ENCODE assay signal across 10 mouse cellular contexts in the genomic region with DNA sequence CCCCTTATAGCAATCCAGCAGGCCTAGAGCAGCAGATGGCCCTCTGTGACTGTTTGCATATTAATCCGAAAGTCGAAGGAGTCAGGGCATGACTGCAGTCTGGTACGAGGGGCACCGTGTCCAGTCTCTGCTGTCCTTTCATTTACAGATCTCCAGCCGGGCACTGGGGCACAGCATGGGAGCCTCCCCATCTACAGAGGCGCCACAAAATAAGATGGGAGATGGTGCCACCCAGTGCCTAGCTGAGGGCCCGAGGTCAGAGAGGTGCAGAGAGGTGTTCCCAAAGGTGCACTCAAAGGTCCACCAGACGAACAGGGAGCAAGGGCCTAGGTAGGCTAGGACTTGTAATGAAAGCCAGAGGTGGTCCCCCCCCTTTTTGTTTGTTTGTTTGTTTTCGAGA. TPM values are rescaled to one million over a fixed set of nuclear protein-coding genes. Genes with fewer than 3 reads are reported as not detected.
DNase-seq lines count a peak whose midpoint lies in the region; ATAC-seq and TF ChIP-seq lines count a peak whose summit lies in the region.
"Had no signal": no experiment of that assay in that cellular context is flagged by ENCODE, and none has a peak within 500 bp of the region (broad histone marks: within the 10 kb centered on the region; RNA-seq: fewer than 3 reads in every experiment).

No protein-coding gene starts in this region.

- peaks cover 63% of the 10 kb centered on the region for H3K36me3 ChIP-seq in erythroblast, embryonic 14.5 days (ENCODE audit: control insufficient read depth)
- H3K36me3 ChIP-seq in MEL (ENCODE audit: control insufficient read depth in 1 of 2, insufficient read depth in 2 of 2, low read length in 2 of 2): peaks cover 0 to 43% of the 10 kb centered on the region in 2 experiments; a peak in 2 of 4 replicates
- H3K36me3 ChIP-seq in limb, embryonic 14.5 days (ENCODE audit: control insufficient read depth, insufficient read depth, low read length): no peaks in the 10 kb centered on the region

- H3K4me2 ChIP-seq in limb, embryonic 14.5 days (replicated peaks; ENCODE audit: low read depth, low read length, severe bottlenecking): no peak overlapping the region

- no peak for DNase-seq in left cerebral cortex, adult 2 months (ENCODE audit: extremely low spot score in 1 of 2, low spot score in 2 of 2)
- no peak for DNase-seq in left cerebral cortex, postnatal 25 days (ENCODE audit: low spot score in 2 of 2)
- no peak for DNase-seq in MEL (ENCODE audit: low read depth, low spot score)
- no peak for DNase-seq in limb, embryonic 14.5 days (ENCODE audit: low spot score)
- no peak for DNase-seq in adrenal gland, adult 18-20 months (ENCODE audit: low spot score in 2 of 2)
- DNase-seq: cerebellum, adult 11-12 months; right cerebral cortex, postnatal 4 days had no signal

- 86% methylated on average over 9 of the region's 9 CpGs for WGBS in limb, embryonic 14.5 days

- no peak for TF ChIP-seq EP300 in MEL (IDR thresholded peaks at IDR 0.05; ENCODE audit: low read depth in 1 of 2, low read length in 2 of 2)

- peak overlapping the region; percentile 65 for H3K9ac ChIP-seq in MEL (ENCODE audit: control insufficient read depth, low read depth, low read length, poor library complexity, severe bottlenecking)
- no peak overlapping the region for H3K9ac ChIP-seq in limb, embryonic 14.5 days (ENCODE audit: low read depth, low read length, severe bottlenecking)

- H3K79me2 ChIP-seq in MEL (ENCODE audit: control insufficient read depth, insufficient read depth, low read length, poor library complexity): peaks cover 16% of the 10 kb centered on the region

- H3K4me3 ChIP-seq in erythroblast, embryonic 14.5 days (replicated peaks): peak overlapping the region; percentile 64
- peak overlapping the region; percentile 95; the same call in 1 of the 2 replicates for H3K4me3 ChIP-seq in left cerebral cortex, adult 2 months
- peak overlapping the region; percentile 16 to 27; a peak in 2 of 4 replicates for H3K4me3 ChIP-seq in MEL (ENCODE audit: control insufficient read depth in 1 of 2, insufficient read depth in 1 of 2, low read depth in 2 of 2, low read length in 2 of 2)
- no peak overlapping the region for H3K4me3 ChIP-seq in limb, embryonic 14.5 days (replicated peaks; ENCODE audit: low read length)

- H3K27me3 ChIP-seq in erythroblast, embryonic 14.5 days (ENCODE audit: control insufficient read depth): no peaks in the 10 kb centered on the region
- no peaks in the 10 kb centered on the region for H3K27me3 ChIP-seq in MEL (ENCODE audit: control insufficient read depth in 1 of 2, insufficient read depth in 2 of 2, low read length in 2 of 2)
- no peaks in the 10 kb centered on the region for H3K27me3 ChIP-seq in limb, embryonic 14.5 days (ENCODE audit: control insufficient read depth, insufficient read depth, low read length)

- no peaks in the 10 kb centered on the region for H3K9me3 ChIP-seq in erythroblast, embryonic 14.5 days (ENCODE audit: control insufficient read depth, low read length)
- no peaks in the 10 kb centered on the region for H3K9me3 ChIP-seq in MEL (replicated peaks; ENCODE audit: insufficient read depth, low read length)
- no peaks in the 10 kb centered on the region for H3K9me3 ChIP-seq in limb, embryonic 14.5 days (ENCODE audit: control insufficient read depth, low read length)

- no peak for ATAC-seq in erythroblast, adult 5-6 weeks (replicated peaks; ENCODE audit: low FRiP score, poor library complexity, severe bottlenecking)
- ATAC-seq in limb, embryonic 14.5 days (ENCODE audit: low FRiP score, low read depth): no peak
- no peak for ATAC-seq in inflammation-experienced regulatory T-cells, adult 6 months

- H3K27ac ChIP-seq in left cerebral cortex, adult 2 months: peak overlapping the region; percentile 95
- peak overlapping the region; percentile 98 for H3K27ac ChIP-seq in MEL (ENCODE audit: control insufficient read depth, low read depth, low read length)
- 0 out of 2 replicates have a peak overlapping the region, but pooled peaks have one; percentile 19 for H3K27ac ChIP-seq in limb, embryonic 14.5 days (replicated peaks; ENCODE audit: low read depth, low read length)

- intact Hi-C loops in left cerebral cortex, adult 2 months (cut with DNase I): no loop called here
- intact Hi-C loops in left cerebral cortex, postnatal 25 days (cut with DNase I): no loop called here

- H3K4me1 ChIP-seq in erythroblast, embryonic 14.5 days (ENCODE audit: control insufficient read depth): peaks cover 94% of the 10 kb centered on the region
- H3K4me1 ChIP-seq in MEL (ENCODE audit: control insufficient read depth in 1 of 2, insufficient read depth in 2 of 2, low read length in 2 of 2): peaks cover 25 to 48% of the 10 kb centered on the region in 2 experiments
- peaks cover 31% of the 10 kb centered on the region for H3K4me1 ChIP-seq in limb, embryonic 14.5 days (ENCODE audit: control insufficient read depth, insufficient read depth, low read length)

- no peak for TF ChIP-seq POLR2A in MEL (IDR thresholded peaks at IDR 0.05; ENCODE audit: control insufficient read depth in 1 of 2, insufficient read depth in 1 of 2, low read depth in 1 of 2, low read length in 2 of 2, poor library complexity in 1 of 2)
- TF ChIP-seq POLR2A in limb, embryonic 14.5 days (IDR thresholded peaks at IDR 0.05; ENCODE audit: borderline replicate concordance, extremely low read depth, insufficient read depth, insufficient read length): no peak

- TF ChIP-seq CTCF in left cerebral cortex, adult 2 months (IDR thresholded peaks at IDR 0.05): no peak
- TF ChIP-seq CTCF in MEL (IDR thresholded peaks at IDR 0.05 in 2 of 3, conservative IDR thresholded peaks at IDR 0.05 in 1 of 3; ENCODE audit: control insufficient read depth in 1 of 3, insufficient read depth in 1 of 3, low read depth in 2 of 3, low read length in 3 of 3, poor library complexity in 1 of 3, severe bottlenecking in 1 of 3): no peak

- TF ChIP-seq RAD21 in MEL (IDR thresholded peaks at IDR 0.05; ENCODE audit: low read depth, low read length): no peak

RNA-seq across cellular contexts. Expression of gene Gpr146, which starts 5.7 kb away (rescaled TPM):
- 8.1 and 9.7 TPM in 2 replicates for polyA plus RNA-seq in erythroblast, embryonic 14.5 days (2012)
- 27.3 and 37.2 TPM in 2 replicates for total RNA-seq in erythroblast, adult 5-6 weeks (2015; ENCODE audit: low replicate concordance)
- 49.4 and 58.3 TPM in 2 replicates for total RNA-seq in erythroblast, adult 5-6 weeks (2017; ENCODE audit: low replicate concordance)
- 10 to 100 TPM; 12.5 to 13.9 TPM for total RNA-seq in left cerebral cortex, adult 2 months (2021)
- 10 to 100 TPM; 12.0 to 13.5 TPM for total RNA-seq in left cerebral cortex, postnatal 25 days (2021)
- 0.92 and 2.1 TPM in 2 replicates for total RNA-seq in MEL (2012; rRNA removed)
- 1 to 10 TPM in 1 of 2 experiments, not detected in 1; 4.5 TPM for polyA plus RNA-seq in MEL (2012; ENCODE audit: insufficient read depth in 1 of 2, insufficient read length in 2 of 2, low read depth in 1 of 2, low replicate concordance in 2 of 2, missing spikeins in 1 of 2)
- polyA plus RNA-seq in limb, embryonic 14.5 days (2012; rRNA removed): 1.9 and 2.4 TPM in 2 replicates
- 2.3 and 2.5 TPM in 2 replicates for polyA plus RNA-seq in limb, embryonic 14.5 days (2014; fragmentation: Nextera tagmentation; extraction: Ambion mirVana)
- total RNA-seq in adrenal gland, adult 18-20 months (2021): 10 to 100 TPM; 11.0 to 23.9 TPM
- 1 to 10 TPM; 3.9 to 5.8 (median 5.2) TPM for polyA plus RNA-seq in inflammation-experienced regulatory T-cells, adult 6 months (2017; shearing (Covaris generic))

RNA-seq across cellular contexts. Expression of gene C130050O18Rik, which starts 21.8 kb away (rescaled TPM):
- not detected in 2 replicates for polyA plus RNA-seq in erythroblast, embryonic 14.5 days (2012)
- total RNA-seq in erythroblast, adult 5-6 weeks (2015; ENCODE audit: low replicate concordance): 1.9 and 2.1 TPM in 2 replicates
- total RNA-seq in erythroblast, adult 5-6 weeks (2017; ENCODE audit: low replicate concordance): 2.9 and 4.3 TPM in 2 replicates
- total RNA-seq in left cerebral cortex, adult 2 months (2021): under 1 TPM; 0.29 to 0.63 TPM
- under 1 TPM; 0.30 to 0.34 TPM for total RNA-seq in left cerebral cortex, postnatal 25 days (2021)
- total RNA-seq in MEL (2012; rRNA removed): 0.10 and 0.12 TPM in 2 replicates
- polyA plus RNA-seq in MEL (2012; ENCODE audit: insufficient read depth in 1 of 2, insufficient read length in 2 of 2, low read depth in 1 of 2, low replicate concordance in 2 of 2, missing spikeins in 1 of 2): under 1 TPM in 1 of 2 experiments, not detected in 1; 0.21 TPM
- 9.1 and 10.6 TPM in 2 replicates for polyA plus RNA-seq in limb, embryonic 14.5 days (2012; rRNA removed)
- polyA plus RNA-seq in limb, embryonic 14.5 days (2014; fragmentation: Nextera tagmentation; extraction: Ambion mirVana): 6.4 and 7.5 TPM in 2 replicates
- under 1 TPM; 0.53 to 0.93 TPM for total RNA-seq in adrenal gland, adult 18-20 months (2021)
- polyA plus RNA-seq in inflammation-experienced regulatory T-cells, adult 6 months (2017; shearing (Covaris generic)): not detected

RNA-seq across cellular contexts. Expression of gene Cyp2w1, which starts 30.8 kb away (rescaled TPM):
- polyA plus RNA-seq in erythroblast, embryonic 14.5 days (2012): 0.02 and 0.06 TPM in 2 replicates
- not detected in 2 replicates for total RNA-seq in erythroblast, adult 5-6 weeks (2015; ENCODE audit: low replicate concordance)
- total RNA-seq in erythroblast, adult 5-6 weeks (2017; ENCODE audit: low replicate concordance): not detected in 2 replicates
- total RNA-seq in left cerebral cortex, adult 2 months (2021): not detected
- total RNA-seq in left cerebral cortex, postnatal 25 days (2021): not detected
- total RNA-seq in MEL (2012; rRNA removed): not detected in 2 replicates
- not detected for polyA plus RNA-seq in MEL (2012; ENCODE audit: insufficient read depth in 1 of 2, insufficient read length in 2 of 2, low read depth in 1 of 2, low replicate concordance in 2 of 2, missing spikeins in 1 of 2)
- 29.3 and 36.2 TPM in 2 replicates for polyA plus RNA-seq in limb, embryonic 14.5 days (2012; rRNA removed)
- polyA plus RNA-seq in limb, embryonic 14.5 days (2014; fragmentation: Nextera tagmentation; extraction: Ambion mirVana): 19.6 and 20.7 TPM in 2 replicates
- not detected for total RNA-seq in adrenal gland, adult 18-20 months (2021)
- polyA plus RNA-seq in inflammation-experienced regulatory T-cells, adult 6 months (2017; shearing (Covaris generic)): not detected

RNA-seq across cellular contexts. Expression of gene Cox19, which starts 32.0 kb away (rescaled TPM):
- polyA plus RNA-seq in erythroblast, embryonic 14.5 days (2012): 5.5 and 10.5 TPM in 2 replicates
- 4.2 and 6.5 TPM in 2 replicates for total RNA-seq in erythroblast, adult 5-6 weeks (2015; ENCODE audit: low replicate concordance)
- total RNA-seq in erythroblast, adult 5-6 weeks (2017; ENCODE audit: low replicate concordance): 7.7 and 8.8 TPM in 2 replicates
- 10 to 100 TPM; 67.6 to 69.4 TPM for total RNA-seq in left cerebral cortex, adult 2 months (2021)
- total RNA-seq in left cerebral cortex, postnatal 25 days (2021): 10 to 100 TPM; 65.6 to 70.7 TPM
- total RNA-seq in MEL (2012; rRNA removed): 49.1 and 53.0 TPM in 2 replicates
- 10 to 100 TPM in 1 of 2 experiments, not detected in 1; 73.2 TPM for polyA plus RNA-seq in MEL (2012; ENCODE audit: insufficient read depth in 1 of 2, insufficient read length in 2 of 2, low read depth in 1 of 2, low replicate concordance in 2 of 2, missing spikeins in 1 of 2)
- polyA plus RNA-seq in limb, embryonic 14.5 days (2012; rRNA removed): 77.8 and 90.6 TPM in 2 replicates
- 108 and 111 TPM in 2 replicates for polyA plus RNA-seq in limb, embryonic 14.5 days (2014; fragmentation: Nextera tagmentation; extraction: Ambion mirVana)
- 100 to 1,000 TPM in 1 of 2 experiments, 10 to 100 TPM in 1; 75.7 to 130 TPM for total RNA-seq in adrenal gland, adult 18-20 months (2021)
- 10 to 100 TPM; 52.5 to 66.7 (median 65.2) TPM for polyA plus RNA-seq in inflammation-experienced regulatory T-cells, adult 6 months (2017; shearing (Covaris generic))

RNA-seq across cellular contexts. Expression of gene Gper1, which starts 39.7 kb away (rescaled TPM):
- polyA plus RNA-seq in erythroblast, embryonic 14.5 days (2012): not detected in 2 replicates
- total RNA-seq in erythroblast, adult 5-6 weeks (2015; ENCODE audit: low replicate concordance): not detected in 2 replicates
- total RNA-seq in erythroblast, adult 5-6 weeks (2017; ENCODE audit: low replicate concordance): not detected in 2 replicates
- 1 to 10 TPM; 2.5 to 2.8 TPM for total RNA-seq in left cerebral cortex, adult 2 months (2021)
- 1 to 10 TPM; 3.0 to 3.3 TPM for total RNA-seq in left cerebral cortex, postnatal 25 days (2021)
- total RNA-seq in MEL (2012; rRNA removed): 0.07 and 0.15 TPM in 2 replicates
- polyA plus RNA-seq in MEL (2012; ENCODE audit: insufficient read depth in 1 of 2, insufficient read length in 2 of 2, low read depth in 1 of 2, low replicate concordance in 2 of 2, missing spikeins in 1 of 2): under 1 TPM in 1 of 2 experiments, not detected in 1; 0.07 TPM
- 4.7 and 5.7 TPM in 2 replicates for polyA plus RNA-seq in limb, embryonic 14.5 days (2012; rRNA removed)
- polyA plus RNA-seq in limb, embryonic 14.5 days (2014; fragmentation: Nextera tagmentation; extraction: Ambion mirVana): 6.4 and 6.7 TPM in 2 replicates
- total RNA-seq in adrenal gland, adult 18-20 months (2021): 1 to 10 TPM; 3.3 to 4.9 TPM
- polyA plus RNA-seq in inflammation-experienced regulatory T-cells, adult 6 months (2017; shearing (Covaris generic)): not detected

Comparison
In these comparisons a context has a peak if more than half of its experiments do, and no peak if none do; other contexts are left out.
1. H3K27ac ChIP-seq: peak in every context shown above with its lines; median percentile 98 in MEL; 95 in left cerebral cortex, adult 2 months; 19 in limb, embryonic 14.5 days.